Mouse (Mus musculus) hindbrain, embryonic 16.5 days (tissue): ENCODE data around the gene Scgb2b27. TPM values are rescaled to one million over a fixed set of nuclear protein-coding genes. Genes with fewer than 3 reads are reported as not detected.
"Not testable (repeated sequence)": the region's sequence is repeated elsewhere in the genome, so short reads cannot be mapped to it uniquely, and the experiment has no call there.

Experiments used
- ATAC-seq: fragments of 200-750 bp; cut with Nextera tagmentation; 2 replicates; pipeline ENCODE4 v1.8.0; 2017; ENCODE audit warnings: moderate TSS enrichment, moderate library complexity
- H3K27ac ChIP-seq: fragments of 300-500 bp; sonication (generic); 2 replicates; pipeline ENCODE4 v1.5.1; 2014; ENCODE audit warnings: low read depth, mild to moderate bottlenecking, control low read depth, low read length, moderate library complexity
- H3K27me3 ChIP-seq: fragments of 300-500 bp; sonication (generic); replicated peaks from 2 replicates; pipeline ENCODE4 v1.6.1; 2014; ENCODE audit warnings: low read length; ENCODE audit not compliant: control insufficient read depth, insufficient read depth
- H3K36me3 ChIP-seq: fragments of 300-500 bp; sonication (generic); 2 replicates; pipeline ENCODE4 v1.6.1; 2014; ENCODE audit warnings: mild to moderate bottlenecking, low read length, moderate library complexity, mixed read lengths; ENCODE audit not compliant: control insufficient read depth, insufficient read depth
- H3K4me1 ChIP-seq: fragments of 300-500 bp; sonication (generic); 2 replicates; pipeline ENCODE4 v1.6.1; 2014; ENCODE audit warnings: low read depth, low read length; ENCODE audit not compliant: control insufficient read depth, insufficient read depth
- H3K4me2 ChIP-seq: fragments of 300-500 bp; sonication (generic); 2 replicates; pipeline ENCODE4 v1.6.1; 2014; ENCODE audit warnings: mild to moderate bottlenecking, low read length, control low read depth, moderate library complexity
- H3K4me3 ChIP-seq: fragments of 300-500 bp; sonication (generic); 2 replicates; pipeline ENCODE4 v1.5.1; 2014; ENCODE audit warnings: mild to moderate bottlenecking, low read length, control low read depth, moderate library complexity
- H3K9ac ChIP-seq: fragments of 300-500 bp; sonication (generic); 2 replicates; pipeline ENCODE4 v1.6.1; 2014; ENCODE audit warnings: low read depth, mild to moderate bottlenecking, control low read depth, low read length, moderate library complexity
- H3K9me3 ChIP-seq: fragments of 300-500 bp; sonication (generic); 2 replicates; pipeline ENCODE4 v1.6.1; 2014; ENCODE audit warnings: mild to moderate bottlenecking, low read length, moderate library complexity; ENCODE audit not compliant: control insufficient read depth
- WGBS: fragments of 180-500 bp; shearing (Covaris S2); extraction: QIAGEN DNeasy Blood & Tissue Kit; methylation state at CpG from one replicate; pipeline ENCODE4 v1.1.7; 2014; 5-methylcytosine and 5-hydroxymethylcytosine counted together
- polyA plus RNA-seq: library from polyadenylated mRNA; unstranded; fragments of >200 nt; fragmentation: Nextera tagmentation; extraction: Ambion mirVana; gene quantifications from 2 replicates; pipeline ENCODE4 v1.2.1, GENCODE M21; 2015

The Scgb2b27 gene
- not detected in 2 replicates for polyA plus RNA-seq

GRCm38 (mm10) chr7:34013842-34014241, at the start of gene Scgb2b27:
TSS of gene Scgb2b27 (minus strand) at chr7:34013942.
- H3K9me3 ChIP-seq, result peaks cover 18% of the 10 kb centered on the region

DNA sequence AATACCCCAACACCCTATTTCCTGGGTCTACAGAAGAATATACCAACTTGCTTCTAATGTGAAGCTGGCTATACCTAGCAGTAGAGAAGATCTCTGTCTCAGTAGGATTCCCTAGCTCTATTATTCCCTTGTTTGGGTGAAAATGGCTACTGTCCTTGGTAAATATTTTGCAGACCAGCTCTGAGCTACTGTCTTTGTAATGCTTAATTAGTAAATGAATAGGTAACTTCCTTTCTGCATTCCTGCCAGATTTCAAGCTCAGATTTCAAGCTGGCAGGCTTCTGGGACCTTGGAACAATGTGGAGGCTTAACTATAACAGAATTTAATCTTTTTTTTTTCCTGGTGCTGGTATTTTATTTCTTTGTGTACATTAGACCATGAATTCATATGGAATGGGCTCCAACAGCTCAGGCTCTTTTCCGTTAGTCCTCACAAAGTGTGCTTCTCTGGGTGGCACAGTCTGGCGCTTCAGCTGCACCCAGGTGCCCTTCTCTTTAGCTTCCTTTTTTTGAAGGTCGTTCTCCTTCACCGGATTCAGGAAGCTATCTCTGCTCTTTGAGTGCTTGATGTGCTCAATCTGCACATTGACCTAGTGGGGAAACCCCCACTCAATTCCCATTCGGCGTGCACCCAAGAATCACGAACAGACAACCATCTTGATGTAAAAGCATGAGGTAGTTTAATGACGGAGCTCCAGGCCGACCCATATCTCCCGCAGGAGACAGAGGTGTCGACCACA, 22.5 kb upstream of the Scgb2b27 start:
- not testable (repeated sequence) for H3K36me3 ChIP-seq, H3K4me1 ChIP-seq, H3K9ac ChIP-seq, H3K4me3 ChIP-seq, H3K27ac ChIP-seq, H3K27me3 ChIP-seq, H3K4me2 ChIP-seq, ATAC-seq
- 92% methylated on average over 11 of the region's 11 CpGs for WGBS
- H3K9me3 ChIP-seq, result peaks cover 20% of the 10 kb centered on the region

More at GRCm38 (mm10) chr7:34013842-34014241, at the start of gene Scgb2b27:
- no peak within 1 kb of the TSS for H3K27ac ChIP-seq
- H3K36me3 ChIP-seq, result no peaks in the 10 kb centered on the region
- H3K4me3 ChIP-seq, result no peak within 1 kb of the TSS
- no peak within 1 kb of the TSS for H3K4me2 ChIP-seq
- H3K9ac ChIP-seq, result no peak within 1 kb of the TSS
- no peak for ATAC-seq
- H3K27me3 ChIP-seq, result no peaks in the 10 kb centered on the region
- H3K4me1 ChIP-seq, result no peaks in the 10 kb centered on the region
- WGBS, result 83% methylated on average over 4 of the region's 4 CpGs

DNA sequence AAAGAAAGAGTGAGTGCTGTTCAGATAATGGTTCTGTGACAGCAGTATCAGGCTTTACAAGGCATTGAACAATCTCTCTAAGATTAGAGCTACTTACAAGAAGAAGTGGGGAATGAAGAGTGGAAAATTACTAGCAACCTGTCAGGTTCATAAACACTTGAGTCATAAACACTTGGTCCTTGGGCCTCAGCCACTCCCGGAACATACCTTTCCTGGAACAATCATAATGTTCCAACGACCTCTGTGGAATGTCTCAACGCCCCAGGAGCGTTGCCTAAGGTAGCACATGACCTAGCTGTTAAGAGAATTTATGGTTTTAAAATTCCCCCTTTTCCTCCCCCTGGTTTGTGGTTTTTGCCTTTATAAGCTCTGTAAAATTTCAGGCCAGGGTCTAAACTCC, 20.8 kb upstream of the Scgb2b27 start:
- peaks cover 28% of the 10 kb centered on the region for H3K9me3 ChIP-seq
- H3K27me3 ChIP-seq, H3K4me2 ChIP-seq, H3K9ac ChIP-seq, ATAC-seq, H3K36me3 ChIP-seq, H3K4me3 ChIP-seq, H3K27ac ChIP-seq, H3K4me1 ChIP-seq: not testable (repeated sequence)
- 84% methylated on average over 2 of the region's 4 CpGs for WGBS

DNA sequence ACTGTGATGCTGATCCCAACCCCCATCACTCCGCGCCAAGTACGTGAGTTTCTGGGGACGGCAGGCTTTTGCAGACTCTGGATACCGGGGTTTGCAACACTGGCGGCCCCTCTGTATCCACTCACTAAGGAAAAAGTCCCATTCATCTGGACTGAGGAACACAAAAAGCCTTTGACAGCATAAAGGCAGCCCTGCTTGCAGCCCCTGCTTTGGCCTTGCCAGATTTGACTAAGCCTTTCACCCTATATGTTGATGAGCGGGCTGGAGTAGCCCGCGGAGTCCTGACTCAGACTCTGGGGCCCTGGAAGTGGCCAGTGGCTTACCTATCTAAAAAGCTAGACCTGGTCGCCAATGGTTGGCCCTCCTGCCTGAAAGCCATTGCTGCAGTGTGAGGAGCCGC, 16.3 kb upstream of the Scgb2b27 start:
- H3K4me2 ChIP-seq, result no peak overlapping the region
- H3K4me1 ChIP-seq, result no peaks in the 10 kb centered on the region
- H3K36me3 ChIP-seq, result no peaks in the 10 kb centered on the region
- no peak overlapping the region for H3K9ac ChIP-seq
- no peak overlapping the region for H3K4me3 ChIP-seq
- H3K27ac ChIP-seq, result no peak overlapping the region
- no peaks in the 10 kb centered on the region for H3K27me3 ChIP-seq
- H3K9me3 ChIP-seq, result peaks cover 36% of the 10 kb centered on the region
- WGBS, result 93% methylated on average over 11 of the region's 11 CpGs
- no peak for ATAC-seq

GRCm38 (mm10) chr7:34027202-34027601, 13.5 kb upstream of the Scgb2b27 start:
- not testable (repeated sequence) for H3K36me3 ChIP-seq, H3K4me3 ChIP-seq, H3K9ac ChIP-seq, H3K27me3 ChIP-seq, ATAC-seq, H3K27ac ChIP-seq, H3K4me1 ChIP-seq, H3K4me2 ChIP-seq
- H3K9me3 ChIP-seq, result peaks cover 33% of the 10 kb centered on the region
- 85% methylated on average over 9 of the region's 9 CpGs for WGBS

DNA sequence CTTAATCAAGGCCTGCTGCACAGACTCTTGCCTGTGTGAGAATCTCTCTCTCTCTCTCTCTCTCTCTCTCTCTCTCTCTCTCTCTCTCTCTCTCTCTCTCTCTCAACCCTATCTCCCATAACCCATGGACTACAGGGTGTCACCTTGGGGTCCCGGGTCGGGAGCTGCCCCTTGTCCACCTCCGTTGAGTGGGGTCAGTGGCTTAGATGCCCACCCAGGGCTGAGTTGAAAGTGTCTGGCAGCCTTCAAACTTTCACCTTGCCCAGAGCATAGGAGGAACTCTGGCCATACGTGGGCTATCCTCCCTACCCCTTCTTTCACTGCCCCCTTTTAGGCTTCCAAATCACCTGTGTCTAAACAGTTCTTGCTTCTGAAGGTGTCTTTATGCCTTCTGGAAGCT, 11.9 kb upstream of the Scgb2b27 start:
- ATAC-seq, result no peak
- H3K27ac ChIP-seq, result no peak overlapping the region
- no peak overlapping the region for H3K9ac ChIP-seq
- H3K9me3 ChIP-seq, result peaks cover 32% of the 10 kb centered on the region
- H3K4me3 ChIP-seq, result no peak overlapping the region
- no peaks in the 10 kb centered on the region for H3K27me3 ChIP-seq
- no peaks in the 10 kb centered on the region for H3K36me3 ChIP-seq
- no peaks in the 10 kb centered on the region for H3K4me1 ChIP-seq
- no peak overlapping the region for H3K4me2 ChIP-seq
- 78% methylated on average over 4 of the region's 4 CpGs for WGBS

GRCm38 (mm10) chr7:34021183-34021582, 7.4 kb upstream of the Scgb2b27 start, which contains the start of gene Scgb1b27:
TSS of gene Scgb1b27 (plus strand) at chr7:34021483.
- H3K27me3 ChIP-seq, H3K27ac ChIP-seq, ATAC-seq, H3K36me3 ChIP-seq, H3K9ac ChIP-seq, H3K4me3 ChIP-seq, H3K4me2 ChIP-seq, H3K4me1 ChIP-seq: not testable (repeated sequence)
- H3K9me3 ChIP-seq, result peaks cover 14% of the 10 kb centered on the region
- WGBS, result 93% methylated on average over 1 of the region's 1 CpGs

DNA sequence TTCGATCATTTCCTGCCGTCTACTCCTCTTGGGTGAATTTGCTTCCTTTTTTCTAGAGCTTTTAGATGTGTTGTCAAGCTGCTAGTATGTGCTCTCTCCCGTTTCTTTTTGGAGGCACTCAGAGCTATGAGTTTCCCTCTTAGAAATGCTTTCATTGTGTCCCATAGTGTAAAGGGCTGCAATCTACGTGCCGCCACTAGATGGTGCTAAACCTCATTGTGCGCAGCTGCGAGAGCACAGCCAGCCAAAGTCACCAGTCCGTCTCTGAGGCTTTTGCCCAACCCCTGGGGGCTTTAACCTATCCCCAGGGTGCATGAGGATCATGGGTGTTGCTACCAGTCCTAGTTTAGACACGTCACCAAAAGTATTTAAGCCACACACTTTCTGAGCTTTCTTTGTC, 31.5 kb downstream of the Scgb2b27 start:
- 33% methylated on average over 8 of the region's 9 CpGs for WGBS
- not testable (repeated sequence) for H3K27me3 ChIP-seq, ATAC-seq, H3K4me2 ChIP-seq, H3K36me3 ChIP-seq, H3K9ac ChIP-seq, H3K4me1 ChIP-seq, H3K9me3 ChIP-seq, H3K27ac ChIP-seq, H3K4me3 ChIP-seq
